ENCODE assay signal across 8 mouse cellular contexts in genomic region chr4:155803340-155804041, GRCm38 (mm10). TPM values are rescaled to one million over a fixed set of nuclear protein-coding genes. Genes with fewer than 3 reads are reported as not detected.
DNase-seq lines count a peak whose midpoint lies in the region; TF ChIP-seq lines count a peak whose summit lies in the region.

No protein-coding gene starts in this region.

- H3K27ac ChIP-seq in gastrocnemius, adult 2 months: peak overlapping the region; percentile 91

- H3K9me3 ChIP-seq in megakaryocyte, embryonic 14.5 days: no peaks in the 10 kb centered on the region

- H3K4me3 ChIP-seq in gastrocnemius, adult 2 months: peak overlapping the region; percentile 88
- peak overlapping the region; percentile 98 for H3K4me3 ChIP-seq in megakaryocyte, embryonic 14.5 days (replicated peaks)

- DNase-seq in WW6 (ENCODE audit: low read depth, low spot score): peak; percentile 80
- peak; percentile 98 to 99 for DNase-seq in cerebellum, postnatal 4 days (ENCODE audit: low spot score in 2 of 2)
- DNase-seq in gastrocnemius, adult 2 months: peak; percentile 98
- DNase-seq in hindlimb bud, embryonic 11.5 days (ENCODE audit: extremely low spot score, low read depth, low spot score): peak; percentile 81
- DNase-seq in left cerebral cortex, adult 8-10 months (ENCODE audit: low spot score in 2 of 2): peak; percentile 87 to 97
- peak; percentile 97 to 99 for DNase-seq in right cerebral cortex, postnatal 10 days (ENCODE audit: low spot score in 2 of 2)
- peak; percentile 98 for DNase-seq in urinary bladder, postnatal 25 days (ENCODE audit: low spot score)

- TF ChIP-seq CTCF in gastrocnemius, adult 2 months (IDR thresholded peaks at IDR 0.05): 0 out of 2 replicates have a peak, but pooled peaks have one; percentile 1

- intact Hi-C loops in gastrocnemius, adult 2 months (cut with DNase I): no loop called here

- H3K27me3 ChIP-seq in megakaryocyte, embryonic 14.5 days (replicated peaks): no peaks in the 10 kb centered on the region

- H3K4me1 ChIP-seq in megakaryocyte, embryonic 14.5 days: peaks cover 41% of the 10 kb centered on the region

- H3K36me3 ChIP-seq in megakaryocyte, embryonic 14.5 days (replicated peaks; ENCODE audit: low read length): peaks cover 40% of the 10 kb centered on the region

RNA-seq across cellular contexts. Expression of gene Mrpl20, which starts 0.8 kb away (rescaled TPM):
- 10 to 100 TPM; 39.0 to 52.7 TPM for total RNA-seq in gastrocnemius, adult 2 months (2021)
- 10 to 100 TPM; 75.3 to 87.1 (median 84.7) TPM for total RNA-seq in left cerebral cortex, adult 8-10 months (2022)
- polyA plus RNA-seq in megakaryocyte, embryonic 14.5 days (2012; ENCODE audit: insufficient read depth, low replicate concordance): 10.2 and 29.9 TPM in 2 replicates

RNA-seq across cellular contexts. Expression of gene Ccnl2, which starts 8.8 kb away (rescaled TPM):
- total RNA-seq in gastrocnemius, adult 2 months (2021): 10 to 100 TPM; 26.4 to 27.0 TPM
- 10 to 100 TPM; 54.7 to 60.9 (median 57.6) TPM for total RNA-seq in left cerebral cortex, adult 8-10 months (2022)
- 8.4 and 15.4 TPM in 2 replicates for polyA plus RNA-seq in megakaryocyte, embryonic 14.5 days (2012; ENCODE audit: insufficient read depth, low replicate concordance)

RNA-seq across cellular contexts. Expression of gene Ankrd65, which starts 13.3 kb away (rescaled TPM):
- total RNA-seq in gastrocnemius, adult 2 months (2021): not detected
- under 1 TPM in 1 of 4 experiments, not detected in 3; 0.35 TPM for total RNA-seq in left cerebral cortex, adult 8-10 months (2022)
- polyA plus RNA-seq in megakaryocyte, embryonic 14.5 days (2012; ENCODE audit: insufficient read depth, low replicate concordance): not detected in 2 replicates

RNA-seq across cellular contexts. Expression of gene Tmem88b, which starts 17.8 kb away (rescaled TPM):
- 1 to 10 TPM in 1 of 2 experiments, under 1 TPM in 1; 0.66 to 1.1 TPM for total RNA-seq in gastrocnemius, adult 2 months (2021)
- total RNA-seq in left cerebral cortex, adult 8-10 months (2022): 10 to 100 TPM; 35.4 to 43.6 (median 36.6) TPM
- polyA plus RNA-seq in megakaryocyte, embryonic 14.5 days (2012; ENCODE audit: insufficient read depth, low replicate concordance): 0.04 TPM in 1 of 2 replicates, not detected in the other

RNA-seq across cellular contexts. Expression of gene Aurkaip1, which starts 27.6 kb away (rescaled TPM):
- total RNA-seq in gastrocnemius, adult 2 months (2021): 10 to 100 TPM; 74.0 to 89.8 TPM
- total RNA-seq in left cerebral cortex, adult 8-10 months (2022): 100 to 1,000 TPM; 101 to 109 (median 102) TPM
- polyA plus RNA-seq in megakaryocyte, embryonic 14.5 days (2012; ENCODE audit: insufficient read depth, low replicate concordance): 60.6 and 341 TPM in 2 replicates

Comparison
In these comparisons a context has a peak if more than half of its experiments do, and no peak if none do; other contexts are left out.
1. Peak in every context shown above with its lines: DNase-seq, H3K4me3 ChIP-seq and H3K27ac ChIP-seq.